Mouse (Mus musculus): ENCODE measurements around the gene Gsap. TPM values are rescaled to one million over a fixed set of nuclear protein-coding genes. Genes with fewer than 3 reads are reported as not detected.

The Gsap gene
- polyA plus RNA-seq, 1 experiment from 2014 or later = 14.6 TPM

DNA sequence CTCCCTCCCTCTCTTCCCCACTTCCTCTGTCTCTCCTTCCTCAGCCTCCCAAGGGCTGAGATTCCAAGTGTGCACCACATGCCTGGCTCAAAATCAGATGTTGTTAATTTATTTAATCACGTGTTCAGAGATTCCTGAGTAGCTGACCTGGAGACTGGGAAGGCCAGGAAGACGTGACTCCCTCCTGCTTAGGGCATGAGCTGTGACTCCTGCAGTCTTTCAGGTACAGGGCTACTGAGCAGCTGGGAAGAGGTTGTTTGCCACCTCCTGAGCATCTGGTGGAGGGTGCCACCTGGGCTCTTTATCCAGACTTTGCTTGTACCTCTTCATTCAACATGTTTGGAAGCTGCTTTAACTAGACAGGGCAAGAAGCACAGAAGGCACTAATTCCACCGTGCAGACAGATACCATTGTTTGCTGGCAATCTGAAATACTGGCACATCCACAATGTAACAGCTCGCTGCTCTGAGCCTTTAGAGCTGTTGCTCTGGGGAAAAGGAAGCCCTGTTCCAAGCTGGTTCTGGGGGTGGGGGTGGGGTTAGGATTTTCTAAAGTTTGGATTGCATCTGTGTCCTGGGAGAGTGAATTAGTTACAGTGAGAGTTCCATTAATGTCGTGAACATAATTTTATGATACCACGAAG is 75.3 kb downstream of the Gsap start:
- Histone ChIP-seq H3K9ac (ENCODE audit: low read depth, low read length) (no peak overlapping the region), H3K4me1 (ENCODE audit: control insufficient read depth, insufficient read depth, low read depth, low read length) (peaks cover 7% of the 10 kb centered on the region), H3K36me3 (ENCODE audit: control insufficient read depth, insufficient read depth, low read length) (no peaks in the 10 kb centered on the region), H3K27me3 (replicated peaks; ENCODE audit: control insufficient read depth, insufficient read depth, low read length) (no peaks in the 10 kb centered on the region), H3K27ac (ENCODE audit: low read depth, low read length) (peak overlapping the region; percentile 51; the same call in 1 of the 2 replicates), H3K4me3 (ENCODE audit: low read length) (no peak overlapping the region), H3K9me3 (ENCODE audit: control insufficient read depth, low read length) (no peaks in the 10 kb centered on the region), H3K4me2 (ENCODE audit: low read length) (no peak overlapping the region)
- ATAC-seq = 0 out of 2 replicates have a peak, but pooled peaks have one; percentile 21
- WGBS = 31% methylated on average over 6 of the region's 6 CpGs

DNA sequence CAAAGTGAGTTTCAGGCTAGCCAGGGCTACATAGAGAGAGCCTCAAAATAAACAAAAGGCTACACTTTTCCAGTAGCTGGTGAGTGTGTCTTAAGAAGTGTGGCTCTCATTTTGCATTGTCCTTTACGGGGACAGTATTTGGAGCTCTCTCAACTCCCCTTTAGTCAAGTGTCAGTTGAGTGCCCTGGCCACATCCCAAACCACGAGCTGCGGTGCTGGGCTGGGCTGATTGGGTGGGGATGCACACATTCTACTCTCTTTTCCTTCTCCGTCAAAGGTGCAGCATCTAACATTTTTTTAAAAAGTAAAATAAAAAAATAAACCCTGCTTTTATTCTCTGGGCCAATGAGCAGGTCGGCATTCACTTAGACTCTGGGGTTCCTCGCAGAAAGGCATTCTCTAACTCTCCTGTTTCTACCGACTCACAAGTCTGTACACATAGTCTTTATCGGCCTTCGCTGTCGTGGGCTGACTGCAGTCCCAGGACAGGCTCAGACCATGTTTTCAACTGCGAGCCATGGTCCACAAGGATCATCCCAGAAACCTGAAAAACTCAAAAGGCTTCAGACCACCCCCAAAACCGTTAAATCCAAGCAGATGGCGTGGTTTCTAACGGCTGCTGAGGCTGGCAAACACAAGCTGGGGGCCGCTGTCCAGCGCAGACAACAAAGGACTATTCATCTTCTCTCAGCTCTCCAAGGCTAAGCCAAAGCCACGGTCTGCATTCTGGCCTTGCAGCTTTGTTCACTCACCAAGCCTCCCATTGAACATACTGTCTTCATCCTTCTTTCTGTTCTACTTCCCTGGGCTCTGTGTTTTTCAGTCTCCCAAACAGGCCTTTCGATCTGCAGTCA is 77.4 kb downstream of the Gsap start:
- Histone ChIP-seq H3K4me3 (ENCODE audit: low read length) (no peak overlapping the region), H3K9ac (ENCODE audit: low read depth, low read length) (0 out of 2 replicates have a peak overlapping the region, but pooled peaks have one; percentile 27), H3K9me3 (ENCODE audit: control insufficient read depth, low read length) (no peaks in the 10 kb centered on the region), H3K27me3 (replicated peaks; ENCODE audit: control insufficient read depth, insufficient read depth, low read length) (no peaks in the 10 kb centered on the region), H3K4me2 (ENCODE audit: low read length) (0 out of 2 replicates have a peak overlapping the region, but pooled peaks have one; percentile 17), H3K36me3 (ENCODE audit: control insufficient read depth, insufficient read depth, low read length) (no peaks in the 10 kb centered on the region), H3K4me1 (ENCODE audit: control insufficient read depth, insufficient read depth, low read depth, low read length) (peaks cover 7% of the 10 kb centered on the region), H3K27ac (ENCODE audit: low read depth, low read length) (peak overlapping the region; percentile 56)
- WGBS = 27% methylated on average over 18 of the region's 18 CpGs
- peak; percentile 83 for ATAC-seq

DNA sequence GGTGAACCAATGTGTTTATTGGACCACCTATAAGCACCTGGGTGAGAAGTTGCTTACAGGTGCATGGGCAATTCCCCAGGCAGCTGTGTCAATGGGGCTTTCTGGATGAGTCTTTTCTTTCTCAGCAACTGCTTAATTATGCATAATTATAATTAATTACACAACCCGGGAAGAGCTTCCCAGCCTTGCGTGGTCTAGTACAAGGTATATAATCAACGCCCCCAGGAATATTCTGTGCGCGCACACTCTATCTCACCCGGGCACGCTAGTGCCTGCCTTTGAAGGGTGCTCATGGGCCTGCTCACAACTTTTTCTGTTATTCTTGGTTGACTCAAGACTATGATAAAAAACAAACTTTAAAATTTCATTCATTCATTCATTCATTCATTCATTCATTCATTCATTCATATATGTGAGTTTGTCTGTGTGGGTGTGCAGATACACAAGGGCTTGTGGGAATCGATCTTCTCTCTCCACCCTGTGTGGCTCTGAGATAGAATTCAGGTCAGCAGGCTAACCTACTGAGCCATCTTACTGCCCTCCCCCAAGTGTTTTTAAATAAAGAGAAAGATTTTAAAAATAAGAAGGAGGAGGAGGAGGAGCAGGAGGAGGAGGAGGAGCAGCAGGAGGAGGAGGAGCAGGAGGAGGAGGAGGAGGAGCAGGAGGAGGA is 78.4 kb downstream of the Gsap start:
- no peak for ATAC-seq
- Histone ChIP-seq H3K4me3 (ENCODE audit: low read length) (no peak overlapping the region), H3K9ac (ENCODE audit: low read depth, low read length) (no peak overlapping the region), H3K27me3 (replicated peaks; ENCODE audit: control insufficient read depth, insufficient read depth, low read length) (no peaks in the 10 kb centered on the region), H3K9me3 (ENCODE audit: control insufficient read depth, low read length) (no peaks in the 10 kb centered on the region), H3K36me3 (ENCODE audit: control insufficient read depth, insufficient read depth, low read length) (no peaks in the 10 kb centered on the region), H3K4me2 (ENCODE audit: low read length) (no peak overlapping the region), H3K4me1 (ENCODE audit: control insufficient read depth, insufficient read depth, low read depth, low read length) (peaks cover 7% of the 10 kb centered on the region), H3K27ac (ENCODE audit: low read depth, low read length) (no peak overlapping the region; the same call in 1 of the 2 replicates)
- WGBS = 67% methylated on average over 8 of the region's 8 CpGs

DNA sequence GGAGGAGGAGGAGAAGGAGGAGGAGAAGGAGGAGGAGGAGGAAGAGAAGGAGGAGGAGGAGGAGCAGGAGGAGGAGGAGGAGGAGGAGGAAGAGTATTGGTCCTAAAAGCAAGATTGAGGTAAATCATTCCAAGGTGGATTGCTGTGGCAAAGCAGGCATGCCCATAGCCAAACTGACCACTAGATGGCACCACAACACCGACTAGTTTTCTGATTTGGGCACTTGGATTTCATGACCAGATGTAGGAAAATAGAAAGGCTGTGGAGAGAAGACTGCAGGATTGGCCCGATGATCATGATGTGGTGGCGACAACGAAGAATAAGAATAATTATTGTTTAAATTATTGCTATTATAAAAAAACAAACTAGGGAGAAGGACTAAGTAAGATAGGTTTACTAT is 79.0 kb downstream of the Gsap start:
- 15% methylated on average over 4 of the region's 4 CpGs for WGBS
- no peak overlapping the region for H3K27ac ChIP-seq (ENCODE audit: low read depth, low read length)
- no peaks in the 10 kb centered on the region for H3K27me3 ChIP-seq (replicated peaks; ENCODE audit: control insufficient read depth, insufficient read depth, low read length)
- no peak overlapping the region for H3K4me3 ChIP-seq (ENCODE audit: low read length)
- H3K4me2 ChIP-seq (ENCODE audit: low read length) = no peak overlapping the region
- H3K36me3 ChIP-seq (ENCODE audit: control insufficient read depth, insufficient read depth, low read length) = no peaks in the 10 kb centered on the region
- H3K9me3 ChIP-seq (ENCODE audit: control insufficient read depth, low read length) = no peaks in the 10 kb centered on the region
- H3K9ac ChIP-seq (ENCODE audit: low read depth, low read length) = no peak overlapping the region
- ATAC-seq = peak; percentile 74
- H3K4me1 ChIP-seq (ENCODE audit: control insufficient read depth, insufficient read depth, low read depth, low read length) = peaks cover 7% of the 10 kb centered on the region

DNA sequence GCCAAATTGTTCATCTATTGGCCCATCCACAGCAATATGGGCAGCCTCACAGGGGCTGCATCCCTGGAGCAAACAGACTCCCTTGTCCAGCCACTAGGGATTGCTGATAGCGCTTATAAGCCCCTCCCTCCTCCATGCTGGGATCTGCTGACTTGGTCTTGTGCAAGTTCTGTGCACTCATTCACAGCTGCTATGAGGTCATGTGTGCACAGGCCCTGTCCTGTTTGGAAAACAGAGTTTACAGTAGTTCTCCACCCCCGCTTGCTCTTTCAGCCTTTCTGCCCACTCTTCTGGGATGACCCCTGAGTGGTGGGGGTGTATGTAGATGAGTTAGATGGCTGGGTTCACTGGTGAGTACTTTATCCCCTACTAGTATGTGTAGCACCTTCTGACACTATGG is 81.0 kb downstream of the Gsap start:
- Histone ChIP-seq H3K4me2 (ENCODE audit: low read length) (no peak overlapping the region), H3K4me3 (ENCODE audit: low read length) (no peak overlapping the region), H3K27me3 (replicated peaks; ENCODE audit: control insufficient read depth, insufficient read depth, low read length) (no peaks in the 10 kb centered on the region), H3K9me3 (ENCODE audit: control insufficient read depth, low read length) (no peaks in the 10 kb centered on the region), H3K36me3 (ENCODE audit: control insufficient read depth, insufficient read depth, low read length) (no peaks in the 10 kb centered on the region), H3K4me1 (ENCODE audit: control insufficient read depth, insufficient read depth, low read depth, low read length) (no peaks in the 10 kb centered on the region; the same call in 1 of the 2 replicates), H3K27ac (ENCODE audit: low read depth, low read length) (no peak overlapping the region), H3K9ac (ENCODE audit: low read depth, low read length) (no peak overlapping the region)
- no peak for ATAC-seq
- WGBS = 85% methylated on average over 2 of the region's 2 CpGs

DNA sequence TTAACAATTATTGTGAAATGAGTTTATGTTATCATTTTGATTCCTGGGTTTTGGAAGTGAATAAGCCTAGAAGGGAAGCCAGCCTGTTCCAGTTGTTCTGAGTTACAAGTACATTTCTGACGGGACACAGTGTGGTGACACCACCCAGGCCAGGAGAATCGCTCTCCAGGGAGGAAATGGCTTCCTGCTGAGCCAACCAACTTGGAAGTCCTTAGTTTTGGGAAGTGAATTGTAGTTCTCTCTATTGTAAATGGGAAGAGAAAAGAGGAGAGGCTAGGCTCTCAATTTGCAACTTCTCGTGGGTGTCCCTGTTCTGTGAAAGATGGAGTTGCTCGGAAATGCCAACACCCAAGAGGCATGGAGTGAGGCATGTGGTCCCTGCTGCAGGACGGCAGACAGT is 83.4 kb downstream of the Gsap start:
- no peak overlapping the region for H3K27ac ChIP-seq (ENCODE audit: low read depth, low read length)
- H3K4me1 ChIP-seq (ENCODE audit: control insufficient read depth, insufficient read depth, low read depth, low read length) = no peaks in the 10 kb centered on the region; the same call in 1 of the 2 replicates
- ATAC-seq = no peak
- no peaks in the 10 kb centered on the region for H3K36me3 ChIP-seq (ENCODE audit: control insufficient read depth, insufficient read depth, low read length)
- WGBS = 78% methylated on average over 5 of the region's 5 CpGs
- no peaks in the 10 kb centered on the region for H3K9me3 ChIP-seq (ENCODE audit: control insufficient read depth, low read length)
- H3K4me2 ChIP-seq (ENCODE audit: low read length) = no peak overlapping the region
- no peak overlapping the region for H3K4me3 ChIP-seq (ENCODE audit: low read length)
- no peak overlapping the region for H3K9ac ChIP-seq (ENCODE audit: low read depth, low read length)
- H3K27me3 ChIP-seq (replicated peaks; ENCODE audit: control insufficient read depth, insufficient read depth, low read length) = no peaks in the 10 kb centered on the region

DNA sequence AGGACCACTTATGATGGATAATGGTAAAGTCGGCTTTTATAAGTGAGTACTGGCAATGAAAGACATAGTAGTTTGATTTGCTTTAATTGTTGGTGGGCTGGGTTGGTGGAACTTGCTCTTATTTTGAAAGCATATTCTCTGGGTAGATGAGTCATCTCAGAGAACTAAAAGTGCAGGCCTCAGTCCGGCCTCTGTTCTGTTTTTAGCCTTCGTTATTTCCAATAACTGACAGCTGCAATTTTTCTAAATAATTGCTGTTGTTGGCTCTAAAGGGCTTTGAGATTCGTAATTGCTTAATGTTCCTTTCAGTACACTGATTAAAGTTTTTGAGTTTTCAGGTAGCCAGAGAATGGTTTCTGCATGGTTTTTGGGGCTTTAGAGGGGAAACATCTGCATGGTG is 84.7 kb downstream of the Gsap start:
- Histone ChIP-seq H3K27me3 (replicated peaks; ENCODE audit: control insufficient read depth, insufficient read depth, low read length) (no peaks in the 10 kb centered on the region), H3K4me3 (ENCODE audit: low read length) (no peak overlapping the region), H3K9ac (ENCODE audit: low read depth, low read length) (no peak overlapping the region), H3K4me1 (ENCODE audit: control insufficient read depth, insufficient read depth, low read depth, low read length) (no peaks in the 10 kb centered on the region; the same call in 1 of the 2 replicates), H3K9me3 (ENCODE audit: control insufficient read depth, low read length) (no peaks in the 10 kb centered on the region), H3K36me3 (ENCODE audit: control insufficient read depth, insufficient read depth, low read length) (no peaks in the 10 kb centered on the region), H3K4me2 (ENCODE audit: low read length) (no peak overlapping the region), H3K27ac (ENCODE audit: low read depth, low read length) (no peak overlapping the region)
- no peak for ATAC-seq
- WGBS = 83% methylated on average over 4 of the region's 4 CpGs

DNA sequence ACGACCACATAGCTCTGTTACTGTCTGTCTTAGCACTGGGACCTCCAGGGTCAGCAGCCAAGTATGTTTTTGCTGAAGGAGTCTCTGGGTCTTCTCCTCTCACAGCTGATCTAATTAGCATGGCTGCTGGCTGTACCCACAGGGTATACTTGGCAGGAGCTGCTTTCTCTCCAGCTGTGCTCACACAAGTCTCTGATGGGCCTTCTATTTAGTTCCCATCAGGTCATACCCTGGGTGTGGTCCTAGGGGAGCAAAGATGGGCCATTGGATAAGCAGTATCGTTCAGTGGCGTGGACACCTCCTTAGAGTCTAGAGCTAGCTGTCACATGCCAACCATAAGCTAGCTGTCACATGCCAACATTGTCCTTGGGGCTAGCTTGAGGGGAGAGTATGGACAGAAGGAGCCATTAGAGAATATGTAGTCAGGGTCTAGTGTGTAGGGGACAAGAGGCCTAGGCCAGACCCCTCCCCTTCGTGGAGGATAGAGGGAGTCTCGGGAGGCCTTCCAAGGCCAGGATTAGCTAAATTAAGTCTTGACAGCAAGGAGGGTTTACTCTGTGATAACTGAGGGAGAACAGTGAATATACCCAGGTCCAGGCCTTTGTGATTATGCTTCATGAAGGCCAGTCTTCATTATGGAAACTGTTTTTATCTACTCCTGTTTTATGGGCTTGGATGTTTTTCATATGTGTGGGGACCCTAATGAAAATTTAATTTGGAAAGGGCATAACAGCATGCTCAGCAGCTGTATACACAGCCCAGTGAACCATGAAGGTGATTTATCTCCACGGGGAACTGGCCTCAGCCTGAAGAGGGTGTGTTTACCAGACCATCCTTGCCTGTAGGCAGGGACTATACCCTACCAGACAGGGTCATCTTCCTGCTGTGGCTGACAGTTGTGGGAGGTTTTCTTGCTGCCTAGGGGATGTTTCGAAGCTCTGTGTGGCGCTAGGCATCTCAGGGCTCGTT is 85.6 kb downstream of the Gsap start:
- H3K36me3 ChIP-seq (ENCODE audit: control insufficient read depth, insufficient read depth, low read length) = no peaks in the 10 kb centered on the region
- H3K9me3 ChIP-seq (ENCODE audit: control insufficient read depth, low read length) = no peaks in the 10 kb centered on the region
- no peak overlapping the region for H3K4me2 ChIP-seq (ENCODE audit: low read length)
- WGBS = 45% methylated on average over 9 of the region's 9 CpGs
- no peak overlapping the region for H3K4me3 ChIP-seq (ENCODE audit: low read length)
- peak; percentile 64 for ATAC-seq
- H3K27ac ChIP-seq (ENCODE audit: low read depth, low read length) = no peak overlapping the region
- H3K4me1 ChIP-seq (ENCODE audit: control insufficient read depth, insufficient read depth, low read depth, low read length) = no peaks in the 10 kb centered on the region; the same call in 1 of the 2 replicates
- no peaks in the 10 kb centered on the region for H3K27me3 ChIP-seq (replicated peaks; ENCODE audit: control insufficient read depth, insufficient read depth, low read length)
- H3K9ac ChIP-seq (ENCODE audit: low read depth, low read length) = no peak overlapping the region
